Mouse (Mus musculus) intestine, postnatal 0 days (tissue): ENCODE measurements at regions not wholly inside any gene's neighbourhood (a gene's known extent, or its start where the extent isn't known, plus 50 kb on each side); places are given as distances from the start of the nearest gene placed in this dataset.
"Not testable (repeated sequence)": the region's sequence is repeated elsewhere in the genome, so short reads cannot be mapped to it uniquely, and the experiment has no call there.

Experiments
- ATAC-seq: fragments of 200-750 bp; cut with Nextera tagmentation; 2 replicates; pipeline ENCODE4 v1.8.0; 2017; ENCODE audit warnings: mild to moderate bottlenecking, moderate TSS enrichment, moderate library complexity
- H3K27ac ChIP-seq: fragments of 300-500 bp; sonication (generic); 2 replicates; pipeline ENCODE4 v1.5.1; 2014; ENCODE audit warnings: mild to moderate bottlenecking, low read depth, low read length, moderate library complexity
- H3K27me3 ChIP-seq: fragments of 300-500 bp; sonication (generic); replicated peaks from 2 replicates; pipeline ENCODE4 v1.6.1; 2014; ENCODE audit warnings: low read length, mixed read lengths; ENCODE audit not compliant: control insufficient read depth, insufficient read depth
- H3K36me3 ChIP-seq: fragments of 300-500 bp; sonication (generic); 2 replicates; pipeline ENCODE4 v1.6.1; 2014; ENCODE audit warnings: mild to moderate bottlenecking, moderate library complexity; ENCODE audit not compliant: control insufficient read depth, insufficient read depth
- H3K4me1 ChIP-seq: fragments of 300-500 bp; sonication (generic); replicated peaks from 2 replicates; pipeline ENCODE4 v1.6.1; 2014; ENCODE audit warnings: antibody characterized with exemption, low read length, mixed read lengths; ENCODE audit not compliant: control insufficient read depth, insufficient read depth
- H3K4me2 ChIP-seq: fragments of 300-500 bp; sonication (generic); replicated peaks from 2 replicates; pipeline ENCODE4 v1.6.1; 2014; ENCODE audit warnings: low read depth, mild to moderate bottlenecking, moderate library complexity
- H3K4me3 ChIP-seq: fragments of 300-500 bp; sonication (generic); 2 replicates; pipeline ENCODE4 v1.5.1; 2014; ENCODE audit warnings: low read depth, low read length
- H3K9ac ChIP-seq: fragments of 300-500 bp; sonication (generic); 2 replicates; pipeline ENCODE4 v1.6.1; 2014; ENCODE audit warnings: mild to moderate bottlenecking, low read depth, low read length
- H3K9me3 ChIP-seq: fragments of 300-500 bp; sonication (generic); 2 replicates; pipeline ENCODE4 v1.6.1; 2016; ENCODE audit warnings: mixed run types; ENCODE audit not compliant: control insufficient read depth
- CTCF ChIP-seq: sonication (generic); IDR thresholded peaks from 2 replicates; pipeline ENCODE4 v1.5.1; 2016; ENCODE audit warnings: low read depth, mild to moderate bottlenecking, control low read depth, antibody characterized with exemption, moderate library complexity
- WGBS: fragments of 180-500 bp; shearing (Covaris S2); extraction: QIAGEN DNeasy Blood & Tissue Kit; methylation state at CpG from one replicate; pipeline ENCODE4 v1.1.7; 2014; 5-methylcytosine and 5-hydroxymethylcytosine counted together

DNA sequence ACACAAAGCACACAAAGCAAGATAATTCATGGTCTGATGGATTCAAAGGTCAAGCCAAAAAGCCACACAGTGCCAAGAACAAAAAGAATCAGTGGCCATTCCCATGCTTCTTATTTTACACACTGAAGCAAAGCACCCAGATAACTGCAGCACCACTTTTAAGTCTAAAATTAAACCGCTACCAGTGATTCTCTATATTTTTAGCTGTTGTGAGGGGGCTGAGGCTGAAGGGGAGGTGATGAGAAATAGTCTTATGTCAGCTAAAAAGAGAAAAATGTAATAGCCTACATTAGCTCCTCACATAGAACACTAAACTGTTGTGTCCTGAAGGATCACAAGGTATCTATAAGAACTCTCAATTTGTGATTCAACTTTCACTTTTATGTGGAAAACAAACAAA, 382.5 kb downstream of the Arl6ip6 start:
- 78% methylated on average over 1 of the region's 1 CpGs for WGBS
- H3K27ac ChIP-seq: no peak overlapping the region
- H3K9me3 ChIP-seq: no peaks in the 10 kb centered on the region

DNA sequence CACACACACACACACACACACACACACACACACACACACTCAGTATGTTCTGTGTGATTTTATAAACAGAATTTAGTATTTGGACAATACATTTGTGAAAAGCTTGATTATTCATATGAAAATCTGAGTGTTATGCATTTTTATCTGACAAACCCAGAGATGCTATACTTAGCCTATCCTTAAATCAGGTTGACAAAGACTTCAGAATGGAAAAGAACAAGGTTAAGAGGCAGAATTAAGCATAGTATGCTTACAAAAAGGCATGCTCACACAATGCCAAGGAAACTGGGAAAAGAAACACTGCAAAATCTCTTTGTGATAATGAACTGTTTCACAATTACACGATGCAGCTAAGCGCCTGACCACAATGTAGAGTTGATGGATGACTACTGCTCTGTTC, 414.3 kb downstream of the Arl6ip6 start:
- H3K27me3 ChIP-seq: no peaks in the 10 kb centered on the region
- H3K27ac ChIP-seq: no peak overlapping the region
- no peak overlapping the region for H3K9ac ChIP-seq
- H3K4me3 ChIP-seq: no peak overlapping the region
- H3K4me2 ChIP-seq: no peak overlapping the region
- WGBS: 79% methylated on average over 2 of the region's 2 CpGs
- no peak for ATAC-seq
- H3K4me1 ChIP-seq: no peaks in the 10 kb centered on the region
- no peaks in the 10 kb centered on the region for H3K9me3 ChIP-seq
- TF ChIP-seq CTCF: no peak
- no peaks in the 10 kb centered on the region for H3K36me3 ChIP-seq

More for the DNA sequence above, 382.5 kb downstream of the Arl6ip6 start:
- Histone ChIP-seq H3K4me3 (no peak overlapping the region), H3K27me3 (no peaks in the 10 kb centered on the region), H3K4me1 (no peaks in the 10 kb centered on the region), H3K9ac (no peak overlapping the region), H3K36me3 (no peaks in the 10 kb centered on the region), H3K4me2 (no peak overlapping the region)
- no peak for TF ChIP-seq CTCF
- no peak for ATAC-seq

DNA sequence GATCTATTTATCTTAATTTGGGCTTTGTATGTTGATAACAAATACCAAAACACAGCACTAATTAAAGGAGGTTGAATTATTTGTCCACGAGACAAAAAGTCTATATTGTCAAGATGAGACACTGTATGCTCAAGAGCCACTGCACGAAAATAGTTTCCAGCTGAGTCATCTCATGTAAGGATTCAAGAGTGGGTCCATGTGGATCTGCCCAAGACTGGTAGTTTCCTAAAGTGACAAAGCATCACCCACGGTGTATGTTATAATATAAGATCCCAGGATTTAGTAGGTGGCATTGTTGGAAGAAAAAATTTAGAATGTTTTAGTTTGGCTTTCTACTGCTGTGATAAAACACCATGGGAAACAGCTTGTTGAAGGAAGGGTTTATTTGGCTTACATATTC, 428.2 kb downstream of the Arl6ip6 start:
- no peaks in the 10 kb centered on the region for H3K9me3 ChIP-seq
- no peaks in the 10 kb centered on the region for H3K4me1 ChIP-seq
- no peak overlapping the region for H3K27ac ChIP-seq
- no peaks in the 10 kb centered on the region for H3K36me3 ChIP-seq
- no peak for TF ChIP-seq CTCF
- no peak overlapping the region for H3K9ac ChIP-seq
- no peak overlapping the region for H3K4me3 ChIP-seq
- no peak overlapping the region for H3K4me2 ChIP-seq
- no peaks in the 10 kb centered on the region for H3K27me3 ChIP-seq
- ATAC-seq: no peak
- WGBS: 73% methylated on average over 3 of the region's 3 CpGs

DNA sequence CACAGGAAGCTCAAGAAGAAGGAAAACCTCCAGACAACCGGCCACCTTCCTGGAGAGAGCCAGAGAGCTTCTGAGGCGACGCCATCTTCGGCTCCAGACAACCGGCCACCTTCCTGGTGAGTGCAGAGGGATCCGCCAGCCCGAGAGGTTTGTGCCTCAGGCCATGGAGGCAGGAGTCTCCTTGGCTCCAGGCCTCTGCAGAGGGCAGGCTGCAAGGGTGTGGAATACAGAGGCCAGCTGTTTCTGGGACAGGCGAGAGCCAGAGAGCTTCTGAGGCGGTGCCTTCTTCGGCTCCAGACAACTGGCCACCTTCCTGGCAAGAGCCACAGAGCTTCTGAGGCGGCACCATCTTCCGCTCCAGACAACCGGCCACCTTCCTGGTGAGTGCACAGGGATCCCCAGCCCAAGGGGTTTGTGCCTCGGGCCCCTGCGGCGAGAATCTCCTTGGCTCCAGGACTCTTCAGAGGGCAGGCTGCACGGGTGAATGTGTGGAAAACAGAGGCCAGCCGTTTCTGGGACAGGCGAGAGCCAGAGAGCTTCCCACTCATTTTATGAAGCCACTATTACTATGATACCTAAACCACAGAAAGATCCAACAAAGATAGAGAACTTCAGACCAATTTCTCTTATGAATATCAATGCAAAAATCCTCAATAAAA, 441.4 kb downstream of the Arl6ip6 start:
- not testable (repeated sequence) for H3K4me3 ChIP-seq, H3K4me2 ChIP-seq, H3K27ac ChIP-seq, H3K36me3 ChIP-seq, H3K4me1 ChIP-seq, H3K9ac ChIP-seq, H3K27me3 ChIP-seq, ATAC-seq, H3K9me3 ChIP-seq
- WGBS: 60% methylated on average over 19 of the region's 19 CpGs

DNA sequence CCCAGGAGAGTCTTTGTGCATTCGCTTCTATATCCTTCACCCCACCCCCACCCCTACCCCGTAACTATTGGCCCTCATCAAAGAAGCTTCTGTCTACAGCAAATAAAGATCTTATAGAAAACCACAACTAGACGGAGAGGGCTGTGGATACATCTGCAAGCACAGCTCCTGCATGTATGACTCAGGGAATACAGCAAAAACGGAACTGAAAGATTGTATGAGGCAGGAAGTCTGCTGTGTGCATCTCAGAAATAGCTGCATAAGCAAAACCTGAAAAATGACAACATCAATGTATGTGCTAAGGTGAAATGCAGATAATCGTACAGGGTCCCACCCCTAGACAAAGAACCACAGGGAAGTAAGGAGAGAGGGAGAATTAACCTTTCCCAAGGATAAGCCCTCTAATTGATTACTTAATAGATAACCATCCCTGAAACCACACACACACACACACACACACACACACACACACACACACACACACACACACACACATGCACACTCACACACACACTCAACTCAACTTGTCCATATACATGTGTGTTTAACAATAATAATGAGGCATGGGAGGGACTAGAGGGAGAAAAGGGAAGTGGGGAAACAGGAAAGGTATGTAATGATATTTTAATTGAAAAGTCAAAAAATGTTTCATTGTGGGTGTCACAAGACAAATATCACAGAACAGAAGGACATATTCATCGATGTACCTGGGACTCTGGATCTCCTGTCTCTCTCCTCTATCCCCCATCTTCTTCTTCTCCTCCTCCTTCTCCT, 416.6 kb downstream of the Rprm start:
- Histone ChIP-seq H3K9me3 (no peaks in the 10 kb centered on the region), H3K27me3 (no peaks in the 10 kb centered on the region), H3K4me2 (no peak overlapping the region), H3K4me1 (no peaks in the 10 kb centered on the region), H3K4me3 (no peak overlapping the region), H3K9ac (no peak overlapping the region), H3K36me3 (no peaks in the 10 kb centered on the region), H3K27ac (no peak overlapping the region)
- ATAC-seq: no peak
- TF ChIP-seq CTCF: no peak
- 71% methylated on average over 6 of the region's 6 CpGs for WGBS

DNA sequence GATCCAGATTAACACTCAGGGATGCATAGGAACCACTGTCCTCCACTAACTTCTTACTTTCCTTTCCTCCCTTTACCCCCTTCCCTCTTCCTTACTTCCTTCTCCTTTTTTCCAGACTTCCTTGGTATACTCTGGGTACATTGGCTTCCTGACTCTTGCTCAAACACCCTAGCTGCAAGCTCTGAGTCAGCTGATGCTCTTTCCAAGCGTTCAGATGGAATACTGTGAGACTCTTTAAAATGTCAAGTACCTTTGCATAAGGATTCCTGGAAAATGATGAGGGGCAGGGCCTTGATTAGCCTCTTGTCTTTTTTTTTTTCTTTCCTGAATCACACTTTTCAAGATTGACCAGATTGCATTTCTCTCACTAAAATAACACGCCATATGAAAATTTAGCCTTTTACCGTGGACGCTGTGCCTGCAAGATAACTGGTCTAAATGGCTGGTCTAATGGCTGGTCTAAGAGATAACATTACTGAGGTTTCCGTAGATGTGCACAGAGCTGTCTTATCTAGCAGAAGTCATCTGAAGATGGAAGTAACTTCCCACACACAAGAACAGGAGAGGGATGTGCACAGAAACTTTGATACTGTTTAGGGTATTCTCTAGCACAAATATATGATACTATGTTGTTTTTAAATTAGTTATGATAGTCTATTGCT, 404.9 kb downstream of the Rprm start:
- 79% methylated on average over 5 of the region's 5 CpGs for WGBS
- Histone ChIP-seq H3K4me3 (no peak overlapping the region), H3K36me3 (no peaks in the 10 kb centered on the region), H3K9ac (no peak overlapping the region), H3K4me1 (no peaks in the 10 kb centered on the region), H3K9me3 (no peaks in the 10 kb centered on the region), H3K4me2 (no peak overlapping the region), H3K27me3 (no peaks in the 10 kb centered on the region), H3K27ac (no peak overlapping the region)
- TF ChIP-seq CTCF: no peak
- no peak for ATAC-seq
